Mouse (Mus musculus) left cerebral cortex, adult 8-10 months (tissue): ENCODE results near the gene Cdkal1. TPM values are rescaled to one million over a fixed set of nuclear protein-coding genes. Genes with fewer than 3 reads are reported as not detected.

Experiments used
- DNase-seq, 2 experiments: peaks; one replicate each; pipeline ENCODE4 v3.0.0; 2022; ENCODE audit warnings: low spot score in 2 of 2
- total RNA-seq, 4 experiments: library from RNA; stranded (reverse); gene quantifications; 2 replicates each; pipeline ENCODE4 v1.2.4; 2022

Cdkal1 gene
- total RNA-seq, 4 experiments from 2014 or later = 21.7 to 40.8 (median 26.9) TPM

GRCm38 (mm10) chr13:29281556-29281955 is 573.9 kb downstream of the Cdkal1 start:
- no peak for DNase-seq

- no peak for DNase-seq
Observed at GRCm38 (mm10) chr13:29278156-29278555, 577.3 kb downstream of the Cdkal1 start.

GRCm38 (mm10) chr13:29274296-29274695 is 581.2 kb downstream of the Cdkal1 start:
- DNase-seq = no peak

GRCm38 (mm10) chr13:29273693-29274221 is 581.7 kb downstream of the Cdkal1 start:
- DNase-seq = peak in 1 of 2 experiments; percentile 5

- DNase-seq = no peak
Observed at GRCm38 (mm10) chr13:29271451-29271850, 584.0 kb downstream of the Cdkal1 start.

- no peak for DNase-seq
Observed at GRCm38 (mm10) chr13:29264015-29264711, 591.3 kb downstream of the Cdkal1 start.

- DNase-seq = no peak
Observed at GRCm38 (mm10) chr13:29262164-29262563, 593.3 kb downstream of the Cdkal1 start.

- no peak for DNase-seq
Observed at GRCm38 (mm10) chr13:29248535-29248934, 606.9 kb downstream of the Cdkal1 start.

- DNase-seq = no peak
Observed at GRCm38 (mm10) chr13:29247800-29248199, 607.7 kb downstream of the Cdkal1 start.

GRCm38 (mm10) chr13:29235065-29235464 is 620.4 kb downstream of the Cdkal1 start:
- DNase-seq = no peak

GRCm38 (mm10) chr13:29234442-29234841 is 621.0 kb downstream of the Cdkal1 start:
- DNase-seq = peak in 1 of 2 experiments; percentile 41

- DNase-seq = no peak
Observed at GRCm38 (mm10) chr13:29233970-29234369, 621.5 kb downstream of the Cdkal1 start.

GRCm38 (mm10) chr13:29232681-29233080 is 622.8 kb downstream of the Cdkal1 start:
- no peak for DNase-seq

- no peak for DNase-seq
Observed at GRCm38 (mm10) chr13:29224815-29225214, 630.7 kb downstream of the Cdkal1 start.

- DNase-seq = no peak
Observed at GRCm38 (mm10) chr13:29222261-29222838, 633.1 kb downstream of the Cdkal1 start.

GRCm38 (mm10) chr13:29221646-29222045 is 633.8 kb downstream of the Cdkal1 start:
- no peak for DNase-seq

- DNase-seq = no peak
Observed at GRCm38 (mm10) chr13:29218594-29219230, 636.8 kb downstream of the Cdkal1 start.

GRCm38 (mm10) chr13:29210159-29211021 is 645.1 kb downstream of the Cdkal1 start:
- no peak for DNase-seq

GRCm38 (mm10) chr13:29208749-29209148 is 646.7 kb downstream of the Cdkal1 start:
- DNase-seq = no peak

- DNase-seq = no peak
Observed at GRCm38 (mm10) chr13:29203856-29204255, 651.6 kb downstream of the Cdkal1 start.

- no peak for DNase-seq
Observed at GRCm38 (mm10) chr13:29203426-29203825, 652.0 kb downstream of the Cdkal1 start.
